Mouse (Mus musculus) lung, postnatal 10 days (tissue): ENCODE measurements at regions not wholly inside any gene's neighbourhood (a gene's known extent, or its start where the extent isn't known, plus 50 kb on each side); places are given as distances from the start of the nearest gene placed in this dataset.

Experiments
- DNase-seq: peaks from one replicate; pipeline ENCODE4 v3.0.0; 2021

GRCm38 (mm10) chr9:30021981-30022380 is 59.0 kb upstream of the Ntm start:
- no peak for DNase-seq

GRCm38 (mm10) chr9:30025275-30025674 is 62.3 kb upstream of the Ntm start:
- no peak for DNase-seq

GRCm38 (mm10) chr9:30026939-30027338 is 64.0 kb upstream of the Ntm start:
- no peak for DNase-seq

GRCm38 (mm10) chr9:30040396-30040795 is 77.5 kb upstream of the Ntm start:
- no peak for DNase-seq

GRCm38 (mm10) chr9:30064551-30064950 is 101.6 kb upstream of the Ntm start:
- no peak for DNase-seq

- no peak for DNase-seq
These were observed 105.0 kb upstream of the Ntm start for GRCm38 (mm10) chr9:30067980-30068379.

- peak; percentile 6 for DNase-seq
These were observed 112.3 kb upstream of the Ntm start for GRCm38 (mm10) chr9:30075233-30075632.

- DNase-seq: no peak
These were observed 113.1 kb upstream of the Ntm start for GRCm38 (mm10) chr9:30076006-30076405.

- DNase-seq: no peak
These were observed 113.5 kb upstream of the Ntm start for GRCm38 (mm10) chr9:30076482-30076881.

- no peak for DNase-seq
These were observed 139.0 kb upstream of the Ntm start for GRCm38 (mm10) chr9:30101942-30102341.

GRCm38 (mm10) chr9:30122371-30122770 is 159.4 kb upstream of the Ntm start:
- DNase-seq: no peak

- no peak for DNase-seq
These were observed 166.2 kb upstream of the Ntm start for GRCm38 (mm10) chr9:30129151-30129550.

GRCm38 (mm10) chr9:30131626-30132025 is 168.7 kb upstream of the Ntm start:
- peak; percentile 64 for DNase-seq

GRCm38 (mm10) chr9:30134303-30134702 is 171.4 kb upstream of the Ntm start:
- DNase-seq: no peak

GRCm38 (mm10) chr9:30137611-30138287 is 174.8 kb upstream of the Ntm start:
- peak; percentile 92 for DNase-seq

- peak; percentile 92 for DNase-seq
These were observed 177.2 kb upstream of the Ntm start for GRCm38 (mm10) chr9:30140188-30140587.

- DNase-seq: no peak
These were observed 178.2 kb upstream of the Ntm start for GRCm38 (mm10) chr9:30141186-30141585.

- no peak for DNase-seq
These were observed 180.0 kb upstream of the Ntm start for GRCm38 (mm10) chr9:30142806-30143458.

- no peak for DNase-seq
These were observed 186.8 kb upstream of the Ntm start for GRCm38 (mm10) chr9:30149481-30150468.

- no peak for DNase-seq
These were observed 188.2 kb upstream of the Ntm start for GRCm38 (mm10) chr9:30151173-30151572.

- no peak for DNase-seq
These were observed 203.4 kb upstream of the Ntm start for GRCm38 (mm10) chr9:30166235-30166752.

GRCm38 (mm10) chr9:30167223-30167622 is 204.3 kb upstream of the Ntm start:
- DNase-seq: no peak

GRCm38 (mm10) chr9:30174646-30175045 is 211.7 kb upstream of the Ntm start:
- no peak for DNase-seq
